ENCODE assay signal across 15 mouse cellular contexts in genomic region chr1:70918173-70919036, GRCm38 (mm10).
DNase-seq lines count a peak whose midpoint lies in the region; ATAC-seq and TF ChIP-seq lines count a peak whose summit lies in the region.
"Had no signal": no experiment of that assay in that cellular context is flagged by ENCODE, and none has a peak within 500 bp of the region (broad histone marks: within the 10 kb centered on the region; RNA-seq: fewer than 3 reads in every experiment).

No protein-coding gene starts in this region.

- no peak for TF ChIP-seq EP300 in stomach, postnatal 0 days (optimal IDR thresholded peaks at IDR 0.05)

- no peak overlapping the region for H3K9ac ChIP-seq in heart, embryonic 12.5 days
- H3K9ac ChIP-seq in liver, adult 2 months (ENCODE audit: low read depth, low read length), result no peak overlapping the region
- no peak overlapping the region for H3K9ac ChIP-seq in stomach, postnatal 0 days (ENCODE audit: low read length)
- H3K9ac ChIP-seq: embryonic facial prominence, embryonic 15.5 days; kidney, embryonic 15.5 days; lung, embryonic 15.5 days had no signal

- H3K36me3 ChIP-seq in heart, embryonic 12.5 days, result no peaks in the 10 kb centered on the region
- H3K36me3 ChIP-seq in liver, adult 2 months (ENCODE audit: control insufficient read depth, insufficient read depth, low read length), result no peaks in the 10 kb centered on the region
- H3K36me3 ChIP-seq in stomach, postnatal 0 days (ENCODE audit: control insufficient read depth, insufficient read depth, low read length), result no peaks in the 10 kb centered on the region
- H3K36me3 ChIP-seq: embryonic facial prominence, embryonic 15.5 days; kidney, embryonic 15.5 days; lung, embryonic 15.5 days had no signal

- no peak for TF ChIP-seq POLR2A in liver, adult 2 months (IDR thresholded peaks at IDR 0.05; ENCODE audit: extremely low read depth, insufficient read depth, low read length)
- TF ChIP-seq POLR2A in olfactory bulb, adult 2 months (IDR thresholded peaks at IDR 0.05; ENCODE audit: insufficient read depth, low read depth, low read length), result no peak

- 0 out of 2 replicates have a peak, but pooled peaks cover 2% of the 10 kb centered on the region for H3K4me1 ChIP-seq in heart, embryonic 12.5 days (replicated peaks)
- H3K4me1 ChIP-seq in liver, adult 2 months (ENCODE audit: control insufficient read depth, insufficient read depth, low read length), result 0 out of 2 replicates have a peak, but pooled peaks cover 2% of the 10 kb centered on the region
- no peaks in the 10 kb centered on the region for H3K4me1 ChIP-seq in olfactory bulb, adult 2 months (ENCODE audit: control insufficient read depth, insufficient read depth, low read length)
- no peaks in the 10 kb centered on the region for H3K4me1 ChIP-seq in stomach, postnatal 0 days (replicated peaks; ENCODE audit: control insufficient read depth, insufficient read depth)
- H3K4me1 ChIP-seq: embryonic facial prominence, embryonic 15.5 days; kidney, embryonic 15.5 days; lung, embryonic 15.5 days had no signal

- peak overlapping the region; percentile 34 for H3K27ac ChIP-seq in heart, embryonic 12.5 days (ENCODE audit: poor library complexity, severe bottlenecking)
- H3K27ac ChIP-seq in liver, adult 2 months (replicated peaks; ENCODE audit: insufficient read depth, low read depth, low read length), result no peak overlapping the region
- H3K27ac ChIP-seq in olfactory bulb, adult 2 months (ENCODE audit: insufficient read depth, low read depth, low read length), result 0 out of 2 replicates have a peak overlapping the region, but pooled peaks have one; percentile 29
- no peak overlapping the region for H3K27ac ChIP-seq in stomach, postnatal 0 days (replicated peaks)
- H3K27ac ChIP-seq: embryonic facial prominence, embryonic 15.5 days; kidney, embryonic 15.5 days; lung, embryonic 15.5 days had no signal

- WGBS in heart, embryonic 12.5 days, result 68% methylated on average over 2 of the region's 2 CpGs
- 52% methylated on average over 2 of the region's 2 CpGs for WGBS in liver, adult 2 months
- WGBS in olfactory bulb, adult 2 months, result 55% methylated on average over 2 of the region's 2 CpGs
- WGBS in stomach, postnatal 0 days, result 67% methylated on average over 2 of the region's 2 CpGs

- H3K27me3 ChIP-seq in heart, embryonic 12.5 days (replicated peaks), result no peaks in the 10 kb centered on the region
- no peaks in the 10 kb centered on the region for H3K27me3 ChIP-seq in liver, adult 2 months (ENCODE audit: control insufficient read depth, insufficient read depth, low read length)
- no peaks in the 10 kb centered on the region for H3K27me3 ChIP-seq in stomach, postnatal 0 days (ENCODE audit: control insufficient read depth, insufficient read depth, low read length)
- H3K27me3 ChIP-seq: CH12.LX; embryonic facial prominence, embryonic 15.5 days; kidney, embryonic 15.5 days; lung, embryonic 15.5 days had no signal

- no peak for TF ChIP-seq CTCF in liver, adult 2 months (IDR thresholded peaks at IDR 0.05; ENCODE audit: low read depth, low read length)
- TF ChIP-seq CTCF in olfactory bulb, adult 2 months (IDR thresholded peaks at IDR 0.05; ENCODE audit: insufficient read depth, low read depth, low read length), result no peak
- no peak for TF ChIP-seq CTCF in stomach, postnatal 0 days (IDR thresholded peaks at IDR 0.05; ENCODE audit: low read depth)

- H3K4me3 ChIP-seq in heart, embryonic 12.5 days, result no peak overlapping the region
- no peak overlapping the region for H3K4me3 ChIP-seq in liver, adult 2 months (ENCODE audit: insufficient read depth, low read depth, low read length)
- no peak overlapping the region for H3K4me3 ChIP-seq in olfactory bulb, adult 2 months (ENCODE audit: insufficient read depth, low read depth, low read length)
- no peak overlapping the region for H3K4me3 ChIP-seq in stomach, postnatal 0 days (ENCODE audit: low read depth, low read length)
- H3K4me3 ChIP-seq: embryonic facial prominence, embryonic 15.5 days; kidney, embryonic 15.5 days; lung, embryonic 15.5 days had no signal

- no peak overlapping the region for H3K4me2 ChIP-seq in heart, embryonic 12.5 days
- no peak overlapping the region for H3K4me2 ChIP-seq in stomach, postnatal 0 days (replicated peaks; ENCODE audit: low read depth)
- H3K4me2 ChIP-seq: embryonic facial prominence, embryonic 15.5 days; kidney, embryonic 15.5 days; lung, embryonic 15.5 days had no signal

- peak; percentile 90 for ATAC-seq in heart, embryonic 12.5 days (ENCODE audit: insufficient number of reproducible peaks, low FRiP score)
- no peak for ATAC-seq in stomach, postnatal 0 days (ENCODE audit: low FRiP score, low TSS enrichment)

- no peak for DNase-seq in heart, postnatal 4 days
- peak; percentile 73 for DNase-seq in NIH3T3 (ENCODE audit: low read depth)
- DNase-seq in liver, adult 2 months (ENCODE audit: extremely low read depth, low read depth, low spot score), result peak; percentile 84
- no peak for DNase-seq in stomach, postnatal 0 days (ENCODE audit: low spot score)
- no peak for DNase-seq in embryo, embryonic 10 days (ENCODE audit: low spot score)
- DNase-seq: cerebellum, adult 18-20 months; gastrocnemius, postnatal 36 days; layer of hippocampus, adult 9-11 months; right cerebral cortex, postnatal 14 days had no signal

- no peaks in the 10 kb centered on the region for H3K79me2 ChIP-seq in liver, adult 2 months (ENCODE audit: control insufficient read depth, insufficient read depth, low read length)

- no peaks in the 10 kb centered on the region for H3K9me3 ChIP-seq in heart, embryonic 12.5 days (replicated peaks)
- H3K9me3 ChIP-seq in stomach, postnatal 0 days (ENCODE audit: control insufficient read depth, low read length), result no peaks in the 10 kb centered on the region
- H3K9me3 ChIP-seq: embryonic facial prominence, embryonic 15.5 days; kidney, embryonic 15.5 days; lung, embryonic 15.5 days had no signal

Comparison
In these comparisons a context has a peak if more than half of its experiments do, and no peak if none do; other contexts are left out.
1. H3K27ac ChIP-seq: peak in heart, embryonic 12.5 days (single experiment) and olfactory bulb, adult 2 months (single experiment); none in liver, adult 2 months (single experiment) and stomach, postnatal 0 days (single experiment).
2. DNase-seq: peak in NIH3T3 (single experiment) and liver, adult 2 months (single experiment); none in heart, postnatal 4 days (single experiment), stomach, postnatal 0 days (single experiment) and embryo, embryonic 10 days (single experiment).